Mouse (Mus musculus) cortical plate, adult 2 months (tissue): ENCODE measurements around the gene Vsir.

ENCODE experiments used
- CTCF ChIP-seq: fragments of 200-500 bp; IDR thresholded peaks from 2 replicates; pipeline ENCODE4 v1.5.1; 2011; ENCODE audit warnings: mild to moderate bottlenecking, control low read depth, low read length; ENCODE audit not compliant: insufficient read depth; ENCODE audit errors: extremely low read depth
- POLR2A ChIP-seq: fragments of 200-500 bp; IDR thresholded peaks from 2 replicates; pipeline ENCODE4 v1.6.1; 2011; ENCODE audit warnings: mild to moderate bottlenecking, low read length, control low read depth; ENCODE audit not compliant: insufficient read depth; ENCODE audit errors: extremely low read depth

GRCm38 (mm10) chr10:60369405-60369804, 22.8 kb downstream of the Vsir start:
- TF ChIP-seq CTCF (no peak), POLR2A (no peak)
